Mouse (Mus musculus): ENCODE results near the gene Tmem223.

GRCm38 (mm10) chr19:8786008-8786781 lies 15.4 kb downstream of the Tmem223 start, which contains the start of gene Taf6l:
- peak; percentile 27; the same call in 1 of the 2 replicates for TF ChIP-seq CTCF (IDR thresholded peaks at IDR 0.05; ENCODE audit: control insufficient read depth, insufficient read depth, insufficient replicate concordance, low read depth, low read length)
- peak; percentile 71 for TF ChIP-seq POLR2A (IDR thresholded peaks at IDR 0.05; ENCODE audit: control insufficient read depth, low read depth, low read length)

Data from testis, adult 2 months (tissue).